Mouse (Mus musculus): ENCODE data around the gene Sidt2.

Sidt2 gene

GRCm38 (mm10) chr9:45946182-45946871, 8.7 kb downstream of the Sidt2 start:
- DNase-seq (ENCODE audit: low spot score), result no peak

GRCm38 (mm10) chr9:45945721-45946120, 9.3 kb downstream of the Sidt2 start:
- DNase-seq (ENCODE audit: low spot score), result no peak

- no peak for DNase-seq (ENCODE audit: low spot score)
Measured at GRCm38 (mm10) chr9:45944506-45945400, 10.3 kb downstream of the Sidt2 start.

- no peak for DNase-seq (ENCODE audit: low spot score)
Measured at GRCm38 (mm10) chr9:45943628-45944505, 11.2 kb downstream of the Sidt2 start.

- no peak for DNase-seq (ENCODE audit: low spot score)
Measured at GRCm38 (mm10) chr9:45942916-45943315, 12.1 kb downstream of the Sidt2 start.

- DNase-seq (ENCODE audit: low spot score), result no peak
Measured at GRCm38 (mm10) chr9:45942464-45942863, 12.6 kb downstream of the Sidt2 start.

GRCm38 (mm10) chr9:45941329-45941888, 13.6 kb downstream of the Sidt2 start:
- DNase-seq (ENCODE audit: low spot score), result peak; percentile 45

- DNase-seq (ENCODE audit: low spot score), result no peak
Measured at GRCm38 (mm10) chr9:45939794-45940193, 15.3 kb downstream of the Sidt2 start.

GRCm38 (mm10) chr9:45938952-45939637, 16.0 kb downstream of the Sidt2 start:
- no peak for DNase-seq (ENCODE audit: low spot score)

GRCm38 (mm10) chr9:45938088-45938487, 17.0 kb downstream of the Sidt2 start:
- DNase-seq (ENCODE audit: low spot score), result no peak

GRCm38 (mm10) chr9:45936883-45937282, 18.2 kb downstream of the Sidt2 start:
- peak; percentile 83 for DNase-seq (ENCODE audit: low spot score)

GRCm38 (mm10) chr9:45935628-45936210, 19.3 kb downstream of the Sidt2 start, which contains the start of gene Tagln:
Gene Tagln (minus strand): TSS chr9:45936058.
- peak; percentile 48 for DNase-seq (ENCODE audit: low spot score)

- DNase-seq (ENCODE audit: low spot score), result no peak
Measured at GRCm38 (mm10) chr9:45932571-45933415, 22.3 kb downstream of the Sidt2 start.

- DNase-seq (ENCODE audit: low spot score), result no peak
Measured at GRCm38 (mm10) chr9:45931958-45932357, 23.1 kb downstream of the Sidt2 start.

- no peak for DNase-seq (ENCODE audit: low spot score)
Measured at GRCm38 (mm10) chr9:45929285-45929684, 25.8 kb downstream of the Sidt2 start.

GRCm38 (mm10) chr9:45919895-45920294, 35.2 kb downstream of the Sidt2 start:
- no peak for DNase-seq (ENCODE audit: low spot score)

GRCm38 (mm10) chr9:45917041-45917934, 37.8 kb downstream of the Sidt2 start:
- DNase-seq (ENCODE audit: low spot score), result no peak

- no peak for DNase-seq (ENCODE audit: low spot score)
Measured at GRCm38 (mm10) chr9:45915659-45916058, 39.4 kb downstream of the Sidt2 start.

GRCm38 (mm10) chr9:45911673-45912072, 43.4 kb downstream of the Sidt2 start:
- peak; percentile 55 for DNase-seq (ENCODE audit: low spot score)
